Mouse (Mus musculus): ENCODE data around the gene Cenpp. TPM values are rescaled to one million over a fixed set of nuclear protein-coding genes. Genes with fewer than 3 reads are reported as not detected.
A peak's percentile ranks its signal among the peaks of the same experiment; 100 is the strongest.

Cenpp gene
- 25.6 and 27.2 TPM in 2 replicates for polyA plus RNA-seq (2011; ENCODE audit: insufficient read depth, insufficient read length, low read depth, missing spikeins)

GRCm38 (mm10) chr13:49652481-49653179, at the start of gene Cenpp, which contains the start of gene Nol8:
Gene Cenpp (minus strand): TSS chr13:49652785.
Gene Nol8 (plus strand): TSS chr13:49653078.
- Histone ChIP-seq H3K27ac (ENCODE audit: insufficient read depth, low read length) (peak within 1 kb of the TSS; percentile 24), H3K9ac (ENCODE audit: low read depth, poor library complexity, severe bottlenecking) (peak within 1 kb of the TSS; percentile 65), H3K36me3 (ENCODE audit: control insufficient read depth, insufficient read depth, low read length, poor library complexity, severe bottlenecking) (peaks cover 15% of the 10 kb centered on the region), H3K27me3 (ENCODE audit: control insufficient read depth, insufficient read depth, low read length, poor library complexity, severe bottlenecking) (no peaks in the 10 kb centered on the region), H3K9me3 (replicated peaks; ENCODE audit: control insufficient read depth, insufficient read depth, low read length, poor library complexity, severe bottlenecking) (no peaks in the 10 kb centered on the region), H3K4me3 (ENCODE audit: low read depth, low read length) (peak within 1 kb of the TSS; percentile 93), H3K4me1 (ENCODE audit: control insufficient read depth, insufficient read depth, low read length) (no peaks in the 10 kb centered on the region)
- TF ChIP-seq CTCF (IDR thresholded peaks at IDR 0.05; ENCODE audit: low read depth, low read length) = no peak
- 0 out of 2 replicates have a peak, but pooled peaks have one; percentile 39 for TF ChIP-seq EP300 (IDR thresholded peaks at IDR 0.05; ENCODE audit: insufficient read depth, low read depth, low read length)
- no peak for TF ChIP-seq POLR2A (IDR thresholded peaks at IDR 0.05; ENCODE audit: insufficient read depth, low read length)

GRCm38 (mm10) chr13:49691056-49691455, 38.5 kb upstream of the Cenpp start:
- TF ChIP-seq CTCF (IDR thresholded peaks at IDR 0.05; ENCODE audit: low read depth, low read length) (no peak), POLR2A (IDR thresholded peaks at IDR 0.05; ENCODE audit: insufficient read depth, low read length) (no peak), EP300 (IDR thresholded peaks at IDR 0.05; ENCODE audit: insufficient read depth, low read depth, low read length) (no peak)
- Histone ChIP-seq H3K36me3 (ENCODE audit: control insufficient read depth, insufficient read depth, low read length, poor library complexity, severe bottlenecking) (peaks cover 56% of the 10 kb centered on the region), H3K9ac (ENCODE audit: low read depth, poor library complexity, severe bottlenecking) (no peak overlapping the region), H3K4me3 (ENCODE audit: low read depth, low read length) (no peak overlapping the region), H3K4me1 (ENCODE audit: control insufficient read depth, insufficient read depth, low read length) (no peaks in the 10 kb centered on the region), H3K9me3 (replicated peaks; ENCODE audit: control insufficient read depth, insufficient read depth, low read length, poor library complexity, severe bottlenecking) (no peaks in the 10 kb centered on the region), H3K27me3 (ENCODE audit: control insufficient read depth, insufficient read depth, low read length, poor library complexity, severe bottlenecking) (no peaks in the 10 kb centered on the region), H3K27ac (ENCODE audit: insufficient read depth, low read length) (no peak overlapping the region)

GRCm38 (mm10) chr13:49684266-49684665, 31.7 kb upstream of the Cenpp start:
- H3K9me3 ChIP-seq (replicated peaks; ENCODE audit: control insufficient read depth, insufficient read depth, low read length, poor library complexity, severe bottlenecking) = no peaks in the 10 kb centered on the region
- no peak for TF ChIP-seq POLR2A (IDR thresholded peaks at IDR 0.05; ENCODE audit: insufficient read depth, low read length)
- TF ChIP-seq CTCF (IDR thresholded peaks at IDR 0.05; ENCODE audit: low read depth, low read length) = no peak
- no peak for TF ChIP-seq EP300 (IDR thresholded peaks at IDR 0.05; ENCODE audit: insufficient read depth, low read depth, low read length)
- H3K9ac ChIP-seq (ENCODE audit: low read depth, poor library complexity, severe bottlenecking) = peak overlapping the region; percentile 87
- H3K27me3 ChIP-seq (ENCODE audit: control insufficient read depth, insufficient read depth, low read length, poor library complexity, severe bottlenecking) = no peaks in the 10 kb centered on the region
- H3K27ac ChIP-seq (ENCODE audit: insufficient read depth, low read length) = peak overlapping the region; percentile 75
- H3K36me3 ChIP-seq (ENCODE audit: control insufficient read depth, insufficient read depth, low read length, poor library complexity, severe bottlenecking) = peaks cover 22% of the 10 kb centered on the region
- peak overlapping the region; percentile 43; the same call in 1 of the 2 replicates for H3K4me3 ChIP-seq (ENCODE audit: low read depth, low read length)
- peaks cover 2% of the 10 kb centered on the region for H3K4me1 ChIP-seq (ENCODE audit: control insufficient read depth, insufficient read depth, low read length)

DNA sequence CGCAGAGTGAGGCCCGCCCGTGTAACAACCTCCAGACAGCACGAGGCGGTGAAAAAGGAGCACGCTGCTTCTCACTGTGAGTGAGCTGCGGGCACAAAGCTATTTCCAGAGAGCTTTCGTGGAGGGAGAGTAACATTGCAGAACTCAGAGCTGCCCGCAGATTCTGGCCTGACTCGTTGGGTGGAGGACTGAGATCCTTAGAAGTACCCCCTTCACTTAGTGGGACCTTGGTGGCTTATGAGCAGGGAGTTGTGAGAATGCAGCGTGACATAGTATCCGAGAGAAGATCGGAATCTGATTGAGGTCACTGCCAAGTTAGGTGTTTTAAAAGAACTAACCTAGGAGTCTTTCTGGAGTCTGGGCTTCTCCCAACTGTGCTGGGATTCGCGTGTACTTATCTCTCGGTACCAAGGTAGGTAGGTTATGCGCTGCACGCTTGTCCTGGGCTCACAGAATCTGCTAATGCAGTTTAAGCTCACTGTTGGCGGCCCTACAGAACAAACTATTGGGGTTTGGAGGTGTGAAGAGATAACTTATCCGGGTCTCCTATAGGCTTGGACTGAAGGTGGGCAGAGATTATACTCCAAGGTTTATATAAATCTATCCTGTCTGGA, 29.8 kb upstream of the Cenpp start:
- Histone ChIP-seq H3K9me3 (replicated peaks; ENCODE audit: control insufficient read depth, insufficient read depth, low read length, poor library complexity, severe bottlenecking) (no peaks in the 10 kb centered on the region), H3K27ac (ENCODE audit: insufficient read depth, low read length) (peak overlapping the region; percentile 49), H3K4me1 (ENCODE audit: control insufficient read depth, insufficient read depth, low read length) (peaks cover 2% of the 10 kb centered on the region), H3K27me3 (ENCODE audit: control insufficient read depth, insufficient read depth, low read length, poor library complexity, severe bottlenecking) (no peaks in the 10 kb centered on the region), H3K4me3 (ENCODE audit: low read depth, low read length) (peak overlapping the region; percentile 99), H3K36me3 (ENCODE audit: control insufficient read depth, insufficient read depth, low read length, poor library complexity, severe bottlenecking) (peaks cover 5% of the 10 kb centered on the region), H3K9ac (ENCODE audit: low read depth, poor library complexity, severe bottlenecking) (peak overlapping the region; percentile 87)
- no peak for TF ChIP-seq EP300 (IDR thresholded peaks at IDR 0.05; ENCODE audit: insufficient read depth, low read depth, low read length)

DNA sequence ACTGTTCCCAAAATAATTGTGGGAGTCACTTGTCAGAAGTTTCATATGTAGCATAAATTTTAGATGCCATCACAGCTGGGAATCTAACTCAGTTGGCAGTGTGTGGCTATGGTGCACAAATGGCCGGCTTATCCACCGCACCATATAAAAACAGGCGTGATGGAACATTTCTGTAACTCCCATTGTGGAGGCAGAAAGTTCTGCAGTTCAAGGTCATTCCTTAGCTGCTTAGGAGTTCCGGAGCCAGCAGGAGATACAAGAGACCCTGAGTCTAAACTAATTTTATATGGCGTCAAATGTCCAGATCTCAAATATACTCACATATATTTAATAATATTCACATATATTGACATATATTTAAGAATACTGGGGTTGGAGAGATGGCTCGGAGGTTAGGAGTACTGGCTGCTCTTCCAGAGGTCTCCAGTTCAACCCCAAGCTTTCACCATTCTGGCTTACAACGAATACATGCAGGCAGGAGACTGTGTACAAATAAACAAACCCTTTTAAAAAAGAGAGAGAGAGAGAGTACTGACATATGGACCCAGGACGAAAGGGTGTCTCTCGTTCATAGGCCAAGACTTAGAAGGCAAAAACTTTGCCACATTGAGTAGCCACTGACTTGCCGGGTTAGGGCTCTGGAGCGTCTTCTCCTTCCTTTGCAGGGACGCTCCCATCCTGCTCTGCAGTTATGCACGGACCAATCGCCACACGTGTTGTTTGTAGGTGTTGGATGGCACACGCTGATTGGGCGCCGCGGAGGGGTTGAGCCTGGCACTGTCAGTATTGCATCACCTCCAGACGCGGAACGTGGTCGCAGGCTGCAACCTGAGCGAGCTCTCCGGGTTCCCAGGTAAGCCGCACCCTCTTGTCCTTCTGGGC, 29.0 kb upstream of the Cenpp start, which contains the start of gene Iars:
TSS of gene Iars (plus strand) at position 750 of the 882 bp plus-strand sequence.
- Histone ChIP-seq H3K36me3 (ENCODE audit: control insufficient read depth, insufficient read depth, low read length, poor library complexity, severe bottlenecking) (peaks cover 6% of the 10 kb centered on the region; the same call in 1 of the 2 replicates), H3K4me1 (ENCODE audit: control insufficient read depth, insufficient read depth, low read length) (peaks cover 2% of the 10 kb centered on the region), H3K27ac (ENCODE audit: insufficient read depth, low read length) (peak within 1 kb of the TSS; percentile 49), H3K27me3 (ENCODE audit: control insufficient read depth, insufficient read depth, low read length, poor library complexity, severe bottlenecking) (no peaks in the 10 kb centered on the region), H3K9ac (ENCODE audit: low read depth, poor library complexity, severe bottlenecking) (peak within 1 kb of the TSS; percentile 87), H3K9me3 (replicated peaks; ENCODE audit: control insufficient read depth, insufficient read depth, low read length, poor library complexity, severe bottlenecking) (no peaks in the 10 kb centered on the region), H3K4me3 (ENCODE audit: low read depth, low read length) (peak within 1 kb of the TSS; percentile 99)
- TF ChIP-seq CTCF (IDR thresholded peaks at IDR 0.05; ENCODE audit: low read depth, low read length) = no peak
- peak; percentile 77 for TF ChIP-seq POLR2A (IDR thresholded peaks at IDR 0.05; ENCODE audit: insufficient read depth, low read length)
- 0 out of 2 replicates have a peak, but pooled peaks have one; percentile 42 for TF ChIP-seq EP300 (IDR thresholded peaks at IDR 0.05; ENCODE audit: insufficient read depth, low read depth, low read length)
